Mouse (Mus musculus) C2C12 (cell line): ENCODE data around the gene Crebl2.

Experiments
- CEBPB ChIP-seq: IDR thresholded peaks from one replicate; pipeline ENCODE4 v1.6.1; 2011; ENCODE audit warnings: low read depth, mild to moderate bottlenecking, control low read depth, moderate library complexity
- CTCF ChIP-seq: IDR thresholded peaks from one replicate; pipeline ENCODE4 v1.5.1; 2011; ENCODE audit not compliant: control insufficient read depth, insufficient read depth, insufficient read length
- FOSL1 ChIP-seq: IDR thresholded peaks from one replicate; pipeline ENCODE4 v1.8.0; 2011; ENCODE audit warnings: mild to moderate bottlenecking, low read length; ENCODE audit not compliant: poor library complexity, insufficient read depth, severe bottlenecking
- MAX ChIP-seq: IDR thresholded peaks from one replicate; pipeline ENCODE4 v1.6.1; 2011; ENCODE audit warnings: mild to moderate bottlenecking, control low read depth
- MYOD1 ChIP-seq: IDR thresholded peaks from one replicate; pipeline ENCODE4 v1.6.1; 2011; ENCODE audit warnings: low read depth; ENCODE audit not compliant: control insufficient read depth, insufficient read length
- MYOG ChIP-seq: IDR thresholded peaks from one replicate; pipeline ENCODE4 v1.6.1; 2011; ENCODE audit not compliant: control insufficient read depth, insufficient read length; ENCODE audit errors: extremely low read depth
- USF1 ChIP-seq: IDR thresholded peaks from one replicate; pipeline ENCODE4 v1.6.1; 2011; ENCODE audit warnings: low read depth, mild to moderate bottlenecking, control low read depth, moderate library complexity

DNA sequence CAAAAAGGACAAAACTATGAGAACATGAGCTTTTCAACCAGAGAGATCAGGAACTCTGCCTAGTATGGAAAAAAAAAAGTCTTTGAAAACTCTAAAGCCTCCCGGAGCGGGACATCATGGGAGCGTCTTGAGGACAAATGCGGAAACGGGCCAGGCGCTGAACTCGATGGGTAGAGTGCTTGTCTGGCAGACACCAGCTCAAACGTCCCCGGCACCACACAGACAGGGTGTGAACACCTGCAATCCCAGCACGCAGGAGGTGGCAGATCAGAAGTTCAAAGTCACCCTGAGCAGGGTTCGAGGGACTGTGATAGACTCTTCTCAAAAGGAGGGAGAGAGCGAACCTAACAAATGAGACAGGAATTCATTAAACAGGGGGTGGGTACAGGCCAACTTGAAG is 31.4 kb downstream of the Crebl2 start:
- no peak for TF ChIP-seq MYOD1
- no peak for TF ChIP-seq MYOG
- TF ChIP-seq CTCF: no peak
- TF ChIP-seq USF1: no peak
- TF ChIP-seq CEBPB: no peak
- no peak for TF ChIP-seq MAX
- no peak for TF ChIP-seq FOSL1
